Mouse (Mus musculus) embryonic facial prominence, embryonic 14.5 days (tissue): Measurements from ENCODE around the gene Olfr1377. TPM values are rescaled to one million over a fixed set of nuclear protein-coding genes. Genes with fewer than 3 reads are reported as not detected.
"Not testable (repeated sequence)": the region's sequence is repeated elsewhere in the genome, so short reads cannot be mapped to it uniquely, and the experiment has no call there.

Source experiments
- ATAC-seq: fragments of 200-750 bp; cut with Nextera tagmentation; 2 replicates; pipeline ENCODE4 v1.8.0; 2017; ENCODE audit warnings: low read depth, moderate number of reproducible peaks, moderate TSS enrichment
- DNase-seq: peaks from one replicate; pipeline ENCODE4 v3.0.0-alpha.2; 2015; ENCODE audit warnings: low spot score
- H3K27ac ChIP-seq: fragments of 300-500 bp; sonication (generic); replicated peaks from 2 replicates; pipeline ENCODE4 v1.5.1; 2014; ENCODE audit warnings: low read depth, mild to moderate bottlenecking, low read length, moderate library complexity
- H3K27me3 ChIP-seq: fragments of 300-500 bp; sonication (generic); replicated peaks from 2 replicates; pipeline ENCODE4 v1.6.1; 2014; ENCODE audit warnings: low read length; ENCODE audit not compliant: control insufficient read depth, insufficient read depth
- H3K36me3 ChIP-seq: fragments of 300-500 bp; sonication (generic); 2 replicates; pipeline ENCODE4 v1.6.1; 2014; ENCODE audit warnings: low read length, mixed read lengths; ENCODE audit not compliant: control insufficient read depth, insufficient read depth
- H3K4me1 ChIP-seq: fragments of 300-500 bp; sonication (generic); 2 replicates; pipeline ENCODE4 v1.6.1; 2014; ENCODE audit warnings: antibody characterized with exemption, low read length; ENCODE audit not compliant: control insufficient read depth, insufficient read depth
- H3K4me2 ChIP-seq: fragments of 300-500 bp; sonication (generic); 2 replicates; pipeline ENCODE4 v1.6.1; 2014; ENCODE audit warnings: low read depth, mild to moderate bottlenecking, low read length, moderate library complexity, mixed read lengths
- H3K4me3 ChIP-seq: fragments of 300-500 bp; sonication (generic); 2 replicates; pipeline ENCODE4 v1.5.1; 2014; ENCODE audit warnings: low read depth, mild to moderate bottlenecking, low read length
- H3K9ac ChIP-seq: fragments of 300-500 bp; sonication (generic); 2 replicates; pipeline ENCODE4 v1.6.1; 2014; ENCODE audit warnings: low read depth, mild to moderate bottlenecking, low read length, moderate library complexity, mixed read lengths
- H3K9me3 ChIP-seq: fragments of 300-500 bp; sonication (generic); 2 replicates; pipeline ENCODE4 v1.6.1; 2016; ENCODE audit warnings: low read length; ENCODE audit not compliant: control insufficient read depth
- WGBS: fragments of 180-500 bp; shearing (Covaris S2); extraction: QIAGEN DNeasy Blood & Tissue Kit; methylation state at CpG from one replicate; pipeline ENCODE4 v1.1.7; 2014; 5-methylcytosine and 5-hydroxymethylcytosine counted together
- polyA plus RNA-seq: library from polyadenylated mRNA; unstranded; fragments of >200 nt; fragmentation: Nextera tagmentation; extraction: Ambion mirVana; gene quantifications from 2 replicates; pipeline ENCODE4 v1.2.1, GENCODE M21; 2014

Gene Olfr1377
- polyA plus RNA-seq, 1 experiment from 2014 or later: 0.17 TPM

DNA sequence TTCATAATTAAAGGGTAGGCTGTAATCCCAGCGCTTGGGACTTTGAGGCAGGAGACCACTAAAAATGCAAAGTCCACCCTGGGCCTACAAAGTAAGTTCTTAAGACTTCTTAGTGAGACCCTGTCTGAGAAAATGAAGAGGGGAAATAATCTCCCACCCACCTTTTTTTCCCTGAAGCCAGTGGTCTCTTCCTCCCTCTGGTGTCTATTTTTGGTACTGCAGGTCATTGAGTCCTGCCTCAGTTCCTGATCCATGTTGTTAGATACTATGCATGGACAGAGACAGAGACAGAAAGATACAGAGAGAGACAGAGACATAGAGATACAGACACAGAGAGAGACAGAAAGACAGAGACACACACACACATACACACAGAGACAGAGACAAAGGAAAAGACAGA lies 51.1 kb downstream of the Olfr1377 start:
- Histone ChIP-seq H3K27ac (no peak overlapping the region), H3K9ac (no peak overlapping the region), H3K4me1 (no peaks in the 10 kb centered on the region), H3K27me3 (no peaks in the 10 kb centered on the region), H3K4me2 (no peak overlapping the region), H3K9me3 (no peaks in the 10 kb centered on the region), H3K36me3 (no peaks in the 10 kb centered on the region), H3K4me3 (no peak overlapping the region)
- WGBS: 6% methylated on average over 1 of the region's 1 CpGs
- ATAC-seq (no peak), DNase-seq (peak; percentile 20)

GRCm38 (mm10) chr11:51034141-51034540 lies 52.4 kb downstream of the Olfr1377 start:
- not testable (repeated sequence) for H3K27me3 ChIP-seq, H3K9ac ChIP-seq, H3K27ac ChIP-seq, H3K4me3 ChIP-seq, H3K9me3 ChIP-seq, ATAC-seq, H3K36me3 ChIP-seq, DNase-seq, H3K4me2 ChIP-seq, H3K4me1 ChIP-seq

GRCm38 (mm10) chr11:51035951-51036350 lies 54.2 kb downstream of the Olfr1377 start:
- H3K36me3 ChIP-seq: no peaks in the 10 kb centered on the region
- H3K4me3 ChIP-seq: no peak overlapping the region
- no peaks in the 10 kb centered on the region for H3K27me3 ChIP-seq
- no peaks in the 10 kb centered on the region for H3K9me3 ChIP-seq
- H3K4me1 ChIP-seq: no peaks in the 10 kb centered on the region
- ATAC-seq (no peak), DNase-seq (no peak)
- no peak overlapping the region for H3K27ac ChIP-seq
- no peak overlapping the region for H3K4me2 ChIP-seq
- H3K9ac ChIP-seq: no peak overlapping the region
- 84% methylated on average over 2 of the region's 2 CpGs for WGBS

Other genes with a start within 250 kb of the Olfr1377 start
- 45.9 and 49.4 TPM in 2 replicates for gene Zfp354c, start 154.2 kb upstream of the Olfr1377 start, polyA plus RNA-seq
- gene Zfp879, start 140.4 kb upstream of the Olfr1377 start, polyA plus RNA-seq: 0.79 and 0.81 TPM in 2 replicates
- 0.05 and 0.13 TPM in 2 replicates for gene Grm6, start 131.3 kb upstream of the Olfr1377 start, polyA plus RNA-seq
- 6.8 and 8.2 TPM in 2 replicates for gene Zfp454, start 94.3 kb upstream of the Olfr1377 start, polyA plus RNA-seq
- 10.1 and 10.5 TPM in 2 replicates for gene Zfp2, start 65.8 kb upstream of the Olfr1377 start, polyA plus RNA-seq
- gene Zfp354b, start 50.3 kb upstream of the Olfr1377 start, polyA plus RNA-seq: 1.5 and 1.6 TPM in 2 replicates
- not detected in 2 replicates for gene 4933414I15Rik, start 38.2 kb upstream of the Olfr1377 start, polyA plus RNA-seq
- gene Prop1, start 28.2 kb upstream of the Olfr1377 start, polyA plus RNA-seq: not detected in 2 replicates
- not detected in 2 replicates for gene Olfr1378, start 15.4 kb upstream of the Olfr1377 start, polyA plus RNA-seq
- not detected in 2 replicates for gene Olfr51, start 21.6 kb downstream of the Olfr1377 start, polyA plus RNA-seq
- gene Olfr54, start 32.3 kb downstream of the Olfr1377 start, polyA plus RNA-seq: 0.04 TPM in 1 of 2 replicates, not detected in the other
- gene Olfr1375, start 66.1 kb downstream of the Olfr1377 start, polyA plus RNA-seq: not detected in 2 replicates
- gene Zfp354a, start 77.3 kb downstream of the Olfr1377 start, polyA plus RNA-seq: 8.0 and 10.4 TPM in 2 replicates
- not detected in 2 replicates for gene Gm12569, start 238.5 kb downstream of the Olfr1377 start, polyA plus RNA-seq